Mouse (Mus musculus): ENCODE results near the gene Tank.
A peak's percentile ranks its signal among the peaks of the same experiment; 100 is the strongest.

The Tank gene

DNA sequence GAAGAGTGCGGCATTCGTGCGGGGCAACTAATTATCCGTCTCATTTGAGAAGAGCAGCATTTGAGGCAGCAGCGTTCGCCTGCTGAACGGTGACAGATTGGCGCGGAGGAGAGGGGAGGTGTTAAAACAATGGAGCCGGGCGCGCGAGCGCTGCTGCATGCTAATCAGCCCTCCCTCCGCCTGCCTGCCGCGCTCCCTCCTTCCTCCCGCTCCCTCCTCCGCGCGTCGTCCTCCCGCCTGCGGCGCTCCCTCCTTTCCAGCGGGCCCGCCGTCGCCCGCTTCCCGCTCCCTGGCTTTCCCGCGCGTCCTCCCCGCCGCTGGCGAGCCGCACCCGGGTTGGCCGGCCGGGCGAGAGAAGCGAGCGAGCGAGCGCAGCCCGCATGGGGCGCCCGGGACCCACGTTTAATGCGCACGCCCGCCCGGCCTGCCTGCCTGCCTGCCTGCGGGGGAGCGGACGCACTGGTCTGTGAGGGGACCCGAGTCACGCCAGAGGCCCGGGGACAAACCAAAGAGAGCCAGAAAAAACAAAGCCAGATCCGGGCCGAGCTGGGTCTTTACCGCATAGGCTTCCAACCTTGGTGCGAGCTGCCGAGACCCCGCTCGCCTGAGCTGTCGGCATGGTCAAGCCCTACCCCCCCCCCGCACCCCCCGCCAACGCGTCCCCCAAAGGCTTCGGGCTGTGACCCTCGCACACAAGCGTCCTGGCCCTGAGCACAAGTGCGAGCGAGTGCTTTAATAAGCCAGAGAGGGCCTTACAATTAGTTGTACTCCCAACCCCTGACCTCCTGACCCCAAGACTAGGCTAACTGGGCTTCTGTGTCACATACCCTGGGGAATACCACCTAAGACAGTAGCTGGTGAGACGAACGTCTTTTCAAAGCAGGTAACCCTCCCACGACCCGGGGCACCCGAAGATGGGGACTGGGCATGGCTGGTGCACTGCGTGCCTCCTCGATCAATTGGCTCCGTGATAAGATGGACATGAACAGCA is 78.3 kb downstream of the Tank start:
- peak; percentile 91 for DNase-seq

DNA sequence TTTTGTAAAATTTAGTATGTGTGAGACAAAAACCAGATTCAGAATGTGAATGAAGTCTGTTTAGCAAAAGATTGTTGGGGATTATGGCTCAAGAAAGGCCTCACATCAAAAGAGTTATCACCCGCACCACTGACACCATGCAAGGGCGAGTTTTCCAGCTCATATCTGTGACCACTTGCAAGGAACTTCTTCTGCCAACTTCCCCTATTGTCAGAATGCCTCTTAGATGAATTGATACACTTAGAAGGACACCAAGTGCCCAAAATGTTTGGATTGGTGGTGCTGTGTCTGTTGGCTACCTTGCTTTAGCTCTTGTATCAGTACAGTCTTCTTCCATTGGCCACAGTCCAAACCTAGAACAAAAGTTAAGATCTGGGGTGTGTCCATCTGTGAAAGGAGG is 80.9 kb downstream of the Tank start:
- no peak for DNase-seq

DNA sequence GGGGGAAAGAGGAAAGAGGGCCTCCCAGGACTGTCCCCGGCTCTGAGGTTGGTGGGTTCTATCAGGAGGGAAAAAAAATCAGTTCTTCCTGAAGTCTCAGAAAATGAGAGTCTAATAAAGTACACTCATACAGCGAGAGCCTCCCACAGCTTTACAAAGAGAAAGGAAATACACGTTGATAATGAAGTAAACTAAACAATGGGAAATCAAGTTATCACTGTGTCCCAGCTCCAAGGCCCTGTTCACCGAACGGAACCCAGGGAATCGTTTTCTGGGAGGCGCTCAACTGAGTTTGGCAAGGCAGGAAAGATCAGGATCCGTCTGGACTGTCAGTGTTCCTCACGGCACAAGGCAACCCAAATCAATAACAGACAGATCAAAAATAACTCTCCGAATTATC is 84.4 kb downstream of the Tank start:
- DNase-seq, result no peak

DNA sequence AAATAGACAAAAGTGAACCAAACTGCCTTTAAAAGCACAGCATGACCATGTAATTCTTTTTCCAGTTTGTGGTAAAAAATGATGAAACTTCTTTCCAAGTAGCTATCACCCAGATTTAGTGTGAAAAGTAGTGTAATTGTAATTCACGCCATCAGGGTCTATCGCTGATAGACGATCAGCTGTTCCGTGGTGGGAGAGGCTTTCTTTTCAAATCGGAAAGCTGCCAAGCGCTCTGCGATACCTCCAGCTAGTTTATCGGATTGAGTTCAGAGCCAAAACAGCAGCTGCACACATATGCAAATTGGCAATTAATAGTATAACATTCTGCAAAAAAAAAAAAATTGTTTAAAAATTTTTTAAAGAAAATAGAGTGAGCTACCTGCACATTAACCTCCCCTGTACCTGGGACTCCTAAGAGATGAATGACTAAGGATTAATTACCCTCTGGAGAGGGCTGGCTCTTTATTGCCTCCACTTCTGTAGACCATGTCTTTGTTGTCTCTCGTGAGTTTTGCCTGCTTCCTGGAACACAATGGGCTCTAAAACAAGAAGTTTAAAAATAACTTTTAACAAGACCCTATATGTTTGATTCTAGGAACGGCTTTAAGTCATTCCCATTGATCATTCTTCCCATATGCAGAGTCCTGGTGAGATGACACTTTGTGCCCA is 85.3 kb downstream of the Tank start:
- no peak for DNase-seq

DNA sequence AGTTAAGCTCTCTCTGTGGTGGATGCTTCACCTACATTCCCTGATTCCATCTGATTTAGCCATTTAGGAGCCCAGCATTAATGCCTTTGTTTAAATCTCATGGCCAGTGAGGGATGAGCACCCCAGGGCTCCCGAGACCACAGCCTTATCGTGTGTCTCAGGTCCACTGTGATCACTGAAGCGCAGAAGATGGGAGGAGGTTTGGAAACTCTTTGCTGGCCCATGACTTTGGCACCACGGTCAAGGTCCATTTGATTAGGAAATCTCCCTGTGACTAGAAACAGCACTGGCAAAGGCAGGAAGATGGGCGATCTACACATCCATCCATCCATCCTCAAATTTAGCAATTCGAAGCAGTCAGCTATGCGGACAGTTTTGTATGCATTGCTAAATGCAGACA is 89.0 kb downstream of the Tank start:
- DNase-seq, result no peak

DNA sequence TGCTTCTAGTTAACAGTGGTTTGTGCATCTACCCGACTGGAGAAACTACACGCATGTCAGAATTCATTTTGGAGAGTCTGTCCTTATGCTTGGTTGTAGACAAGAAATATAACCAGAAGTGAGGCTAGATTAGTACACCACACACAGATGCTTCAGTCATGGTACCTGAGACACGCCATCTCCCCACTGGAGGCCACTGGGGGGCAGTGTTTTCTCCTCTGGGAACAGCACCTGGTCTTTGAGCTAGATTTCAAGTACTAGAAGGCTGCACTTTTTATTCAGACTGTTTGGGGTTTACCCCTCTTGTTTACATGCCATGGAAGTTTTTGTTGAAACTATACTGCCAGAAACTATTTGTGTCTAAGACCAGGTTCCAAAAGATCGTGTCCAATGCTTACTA is 89.9 kb downstream of the Tank start:
- peak; percentile 46 for DNase-seq

DNA sequence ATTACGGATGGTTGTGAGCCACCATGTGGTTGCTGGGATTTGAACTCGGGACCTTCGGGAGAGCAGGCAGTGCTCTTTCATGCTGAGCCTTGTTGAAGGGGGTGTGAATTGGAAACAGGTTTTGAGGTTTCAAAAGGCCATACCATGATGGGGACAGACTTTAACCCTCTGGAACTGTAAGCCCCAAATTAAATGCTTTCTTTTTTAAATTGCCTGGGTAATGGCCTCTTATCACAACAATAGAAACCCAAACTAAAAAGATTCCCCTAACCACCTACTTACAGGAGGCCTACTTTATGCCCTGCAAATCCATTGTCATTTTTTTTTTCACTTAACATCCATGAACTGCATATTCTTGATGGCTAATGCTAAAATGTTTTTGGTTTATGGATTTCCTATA is 96.2 kb downstream of the Tank start:
- no peak for DNase-seq

DNA sequence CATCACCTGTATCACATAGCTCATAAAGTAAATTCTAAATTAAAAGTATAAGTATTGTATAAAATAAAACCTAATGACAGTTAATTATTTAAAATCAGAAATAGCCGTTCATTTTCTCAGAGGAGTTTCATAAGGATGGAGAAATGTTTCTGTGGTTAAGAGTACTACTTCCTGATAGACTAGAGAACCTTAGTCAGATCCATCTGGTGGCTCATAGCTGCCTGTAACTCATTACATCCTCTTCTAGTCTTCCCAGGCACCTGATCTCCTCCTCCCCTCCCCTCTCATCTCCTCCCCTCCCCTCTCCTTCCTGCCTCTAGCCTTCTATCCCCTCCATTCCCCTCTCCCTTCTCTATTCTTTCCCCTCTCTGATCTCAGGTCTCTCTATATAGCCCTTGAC is 103.2 kb downstream of the Tank start:
- DNase-seq, result no peak

DNA sequence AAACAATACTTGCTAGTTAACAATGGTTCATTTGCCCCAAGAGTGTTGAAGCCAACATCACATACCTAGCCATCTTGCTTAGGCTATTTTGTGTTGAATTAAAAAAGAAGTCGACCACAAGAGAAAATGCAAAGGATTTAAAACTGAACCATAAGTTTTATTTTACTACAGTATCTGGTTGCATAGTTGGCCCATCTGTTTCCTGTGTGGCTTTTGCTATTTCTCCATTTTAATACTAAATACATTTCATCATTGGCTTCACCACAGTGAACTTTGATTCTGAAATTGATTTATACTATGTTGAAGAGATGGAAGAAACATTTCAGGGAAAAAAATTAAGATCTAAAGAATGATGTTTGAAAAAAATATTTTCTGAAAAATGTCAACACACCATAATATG is 108.1 kb downstream of the Tank start:
- DNase-seq, result no peak

DNA sequence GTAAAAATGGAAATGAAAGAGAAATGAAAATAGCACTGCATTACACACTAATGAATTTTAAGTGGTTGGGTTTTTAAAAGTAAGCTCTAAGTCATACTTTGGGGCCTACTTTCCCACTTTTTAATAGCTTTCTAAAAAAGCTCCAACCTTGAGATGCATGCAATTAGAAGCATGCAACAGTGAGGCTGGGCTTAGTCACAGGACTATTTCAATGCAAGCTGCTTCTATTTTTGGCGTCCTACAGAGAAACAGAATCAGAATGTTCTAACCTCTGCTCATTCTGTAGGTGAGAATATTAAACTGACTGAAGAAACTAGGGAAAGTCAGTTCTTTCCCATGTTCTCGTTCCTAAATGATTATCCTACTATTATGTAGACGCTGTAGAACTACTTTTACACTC is 110.7 kb downstream of the Tank start:
- no peak for DNase-seq
